Mouse (Mus musculus): ENCODE results near the gene Sarnp.

Gene Sarnp

DNA sequence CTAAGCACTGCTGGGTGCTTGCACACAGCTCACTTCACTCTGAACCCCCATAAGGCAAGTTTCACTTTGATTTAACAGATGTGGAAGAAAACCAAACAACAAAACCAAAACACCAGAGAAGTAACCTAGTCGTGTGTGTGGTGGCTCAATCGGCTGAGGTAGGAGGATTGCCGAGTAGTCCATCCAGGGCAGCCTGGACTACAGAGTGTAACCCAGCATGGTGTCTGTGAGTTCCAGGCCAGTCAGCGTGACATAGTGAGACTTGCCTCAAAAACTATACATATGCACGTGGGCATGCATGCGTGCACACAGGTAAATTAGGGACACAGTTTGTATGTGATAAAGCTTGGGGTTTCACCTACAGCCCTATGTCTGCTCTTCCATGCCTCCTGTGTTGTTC, 100.3 kb downstream of the Sarnp start:
- no peak for DNase-seq

DNA sequence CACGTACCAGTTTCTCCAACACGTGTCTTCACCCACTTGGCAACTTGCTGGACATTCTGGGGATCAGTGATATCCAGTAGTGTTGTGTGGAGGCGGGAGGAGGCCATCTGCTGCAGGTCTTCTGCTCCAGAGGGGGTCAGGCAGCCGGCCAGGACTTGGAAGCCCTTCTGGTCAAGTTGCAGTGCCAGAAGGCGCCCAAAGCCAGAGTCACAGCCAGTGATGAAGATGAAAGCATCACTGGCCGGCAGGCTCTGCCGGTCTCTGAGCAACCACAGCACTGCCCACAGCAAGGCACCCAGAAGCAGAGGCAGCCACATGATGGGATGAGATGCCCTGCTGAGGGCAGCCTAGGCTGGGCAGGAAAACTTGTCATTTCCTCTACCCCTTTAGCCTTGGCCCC, 101.1 kb downstream of the Sarnp start:
- peak; percentile 72 for DNase-seq

DNA sequence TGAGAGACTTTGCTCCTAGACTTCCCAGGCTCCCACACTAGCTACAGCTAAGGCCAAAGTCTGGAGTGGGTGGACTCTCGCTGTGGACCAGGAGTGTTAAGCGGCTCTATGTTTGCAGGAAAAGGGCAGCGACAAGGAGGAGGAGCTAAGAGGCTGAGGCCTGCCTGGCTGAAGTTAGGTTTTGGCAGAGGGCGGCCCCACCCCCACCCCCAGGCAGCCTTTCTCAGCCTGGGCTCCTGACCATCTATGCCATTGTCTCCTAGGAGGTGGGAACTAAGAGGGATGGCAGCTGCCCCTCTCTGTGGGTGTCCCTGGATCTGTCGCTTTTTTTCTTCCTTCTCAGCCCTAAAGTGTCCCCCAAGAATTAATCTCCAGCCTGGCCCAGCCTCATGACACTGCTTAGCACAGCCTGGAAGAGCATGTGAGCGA, 102.1 kb downstream of the Sarnp start:
- peak; percentile 93 for DNase-seq

DNA sequence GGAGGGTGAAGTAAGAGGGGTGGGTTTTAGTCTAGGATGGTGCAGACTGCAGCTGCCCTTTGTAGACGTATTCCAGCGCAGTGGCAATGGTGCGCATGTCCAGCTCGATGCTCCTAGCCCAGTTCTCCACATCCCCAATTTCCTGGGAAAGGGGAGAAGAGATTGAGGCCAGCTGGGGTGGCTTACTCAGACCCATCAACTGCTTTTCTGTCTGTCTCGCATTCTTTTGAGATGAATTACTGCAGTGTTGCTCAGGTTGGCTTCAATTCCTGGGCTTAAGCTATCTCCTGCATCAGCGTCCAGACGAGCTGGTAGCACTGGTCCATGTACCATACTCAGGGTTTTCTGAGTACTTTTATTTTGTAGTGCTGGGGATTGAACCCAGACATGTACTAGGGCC, 102.8 kb downstream of the Sarnp start:
- no peak for DNase-seq

DNA sequence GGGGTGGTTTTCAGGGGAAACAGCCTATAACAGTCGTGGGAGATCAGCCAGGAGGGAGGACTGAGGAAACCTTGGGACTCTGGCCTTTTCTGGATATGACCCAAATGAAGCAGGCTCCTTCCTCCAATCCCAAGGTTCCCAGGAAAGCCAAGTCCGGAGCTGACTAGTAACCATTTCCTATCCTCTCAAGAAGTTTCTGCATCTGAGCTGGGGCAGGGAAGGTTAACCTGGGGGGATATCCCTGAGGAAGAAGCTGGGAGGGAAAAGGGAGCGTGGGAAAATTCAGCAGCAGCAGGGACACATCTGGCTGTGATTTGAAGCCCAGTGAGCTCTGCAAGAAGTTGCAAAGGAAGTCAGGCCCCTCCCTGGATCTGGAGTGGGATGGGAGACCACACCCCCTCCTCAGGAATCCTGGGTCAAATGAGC, 103.6 kb downstream of the Sarnp start:
- peak; percentile 82 for DNase-seq

DNA sequence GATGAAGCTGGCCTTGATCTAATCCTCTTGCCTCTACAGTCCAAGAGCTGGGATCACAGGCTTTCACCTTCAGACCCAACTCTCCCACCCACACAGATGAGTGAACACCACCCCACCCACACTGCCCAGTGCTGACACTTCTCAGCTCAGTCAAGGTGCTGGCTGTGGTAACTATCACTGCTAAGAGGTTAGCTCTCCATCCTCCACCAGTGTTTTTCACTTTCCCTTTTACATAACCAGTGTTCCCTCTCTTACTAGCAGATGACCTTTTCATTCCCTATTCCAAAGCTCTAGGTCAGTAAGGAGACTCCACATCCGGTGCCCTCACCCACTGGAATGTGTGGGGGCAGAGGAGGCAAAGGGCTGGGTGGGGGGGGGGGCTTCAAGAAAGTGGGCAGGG, 104.1 kb downstream of the Sarnp start:
- peak; percentile 57 for DNase-seq

DNA sequence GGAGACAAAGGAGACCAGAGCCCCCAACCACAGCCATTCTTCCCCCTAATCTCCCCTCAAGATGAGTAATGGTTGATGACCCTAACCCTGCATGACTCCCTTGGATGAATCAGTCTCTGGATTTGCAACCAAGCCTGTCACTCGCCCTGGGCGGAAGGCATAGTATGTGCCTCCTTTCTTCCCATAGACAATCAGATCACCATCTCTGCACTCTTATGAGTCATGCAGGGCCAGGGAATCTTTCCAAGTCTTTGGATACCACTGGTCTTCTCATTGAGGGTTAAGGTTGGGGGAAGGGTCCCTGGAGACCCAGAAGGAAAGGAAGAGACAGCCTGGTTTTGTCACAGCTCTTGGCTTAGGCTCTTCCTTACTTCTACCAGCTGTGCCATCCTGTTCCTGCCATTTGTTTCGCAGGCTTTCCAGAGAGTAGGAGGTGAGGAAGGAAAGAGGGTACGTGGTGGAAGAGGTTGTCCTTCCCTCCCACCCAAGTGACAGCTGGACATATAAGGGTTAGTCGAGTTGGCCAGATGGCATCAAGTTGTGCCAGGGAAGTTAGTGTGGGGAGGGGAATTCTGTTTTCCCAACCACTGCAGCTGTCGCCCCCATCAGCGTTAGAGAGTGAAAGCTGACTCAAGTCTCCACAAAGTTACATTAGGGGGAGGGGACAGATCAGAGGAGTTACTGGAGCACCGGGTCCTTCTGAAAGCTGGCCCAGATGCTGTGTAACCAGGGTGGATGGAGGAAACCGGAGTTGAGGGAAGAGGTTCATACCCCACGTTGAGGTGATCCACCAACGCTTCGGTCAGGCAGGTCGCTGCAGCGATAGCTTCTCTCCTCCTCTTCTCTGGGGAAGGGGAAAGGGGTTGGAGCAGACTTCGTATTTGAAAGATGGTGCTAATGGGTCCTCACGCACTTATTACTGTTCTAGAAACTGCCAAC, 105.0 kb downstream of the Sarnp start:
- DNase-seq, result peak; percentile 37

DNA sequence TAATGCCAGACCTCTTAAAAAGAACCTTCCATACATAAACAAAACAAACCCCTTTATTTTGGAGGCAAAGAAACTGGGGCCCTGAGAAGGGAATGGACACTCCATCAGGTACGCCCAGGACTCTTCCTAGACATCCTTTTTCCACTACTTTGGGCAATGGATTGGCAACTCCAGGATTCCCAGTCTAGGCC, 105.6 kb downstream of the Sarnp start, which contains the start of gene Rdh5:
Gene Rdh5, minus strand, starts transcription at position 67 of the 191 bp plus-strand sequence.
- DNase-seq, result no peak

DNA sequence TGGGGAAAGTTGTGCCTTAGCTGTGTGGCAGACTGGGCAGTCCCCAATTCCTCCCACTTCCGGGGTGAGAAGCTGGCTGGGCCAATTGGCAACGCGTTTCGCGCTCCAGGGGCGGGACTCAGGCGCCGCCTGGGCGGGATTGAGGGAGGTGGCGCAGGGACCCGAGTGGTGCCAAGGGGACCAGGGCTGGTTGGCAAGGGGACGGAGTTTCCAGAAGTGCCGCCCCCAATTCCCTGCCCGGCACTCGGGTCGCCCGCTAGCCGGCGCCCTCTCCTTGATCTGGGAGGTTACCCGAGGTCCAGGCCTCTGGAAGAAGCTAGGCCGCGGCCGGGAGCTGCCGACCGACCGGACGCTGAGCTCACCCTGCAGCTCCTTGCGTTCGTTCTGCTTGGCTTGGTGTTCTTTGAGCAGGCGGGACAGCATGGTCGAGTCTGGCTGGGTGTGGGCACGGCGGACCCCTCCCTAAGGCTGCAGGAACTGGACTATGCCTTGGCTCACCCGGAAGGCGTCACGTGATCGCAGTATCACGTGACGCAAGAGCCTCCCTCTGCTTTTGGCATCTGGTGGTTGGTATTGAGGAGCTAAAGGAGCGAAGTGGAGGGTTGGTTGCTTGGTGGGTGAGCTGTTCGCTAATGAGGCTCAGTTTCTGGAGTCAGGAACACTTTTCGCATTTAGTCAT, 106.0 kb downstream of the Sarnp start:
- peak; percentile 98 for DNase-seq

DNA sequence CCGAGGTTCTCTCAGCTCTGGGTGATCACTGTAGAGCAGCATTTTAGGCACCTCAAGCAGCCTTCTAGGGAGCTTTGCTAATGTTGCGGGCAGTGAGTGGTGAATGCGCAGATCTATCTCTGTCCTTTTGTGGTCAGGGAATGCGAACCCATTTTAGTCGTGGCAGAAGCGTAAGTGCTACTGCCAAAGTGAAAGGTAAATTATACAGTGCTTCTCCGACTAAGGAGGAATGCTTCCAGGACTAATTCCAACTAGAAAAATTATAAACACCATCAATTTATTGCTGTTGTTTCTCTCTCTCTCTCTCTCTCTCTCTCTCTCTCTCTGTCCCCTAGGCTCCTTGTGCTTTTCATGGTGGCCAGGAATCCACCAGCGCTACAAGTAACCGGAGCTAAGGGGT, 106.8 kb downstream of the Sarnp start, which contains the start of gene Bloc1s1:
Gene Bloc1s1, minus strand, starts transcription at position 101 of the 400 bp plus-strand sequence.
- no peak for DNase-seq
